In the genomic region with DNA sequence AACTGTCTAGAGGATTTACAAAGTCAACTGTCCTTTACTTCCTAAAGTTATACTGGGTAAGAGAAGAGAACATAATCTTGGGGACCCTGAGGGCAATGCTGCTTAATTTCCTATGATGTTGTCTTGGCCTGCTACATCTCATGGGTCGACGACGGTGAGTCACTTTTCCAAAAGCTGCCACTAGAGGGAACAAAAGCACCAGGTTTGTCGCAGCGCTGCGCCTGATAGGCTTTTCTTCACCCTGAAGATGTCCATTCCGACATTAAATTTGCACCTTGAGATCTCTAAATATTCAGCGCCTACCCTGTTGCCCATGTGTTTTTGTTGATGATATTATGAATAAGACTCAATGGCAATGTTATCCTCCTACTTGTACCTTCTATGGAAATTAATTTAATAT, we compare ENCODE assay signal across 8 mouse cellular contexts.
DNase-seq lines count a peak whose midpoint lies in the region; ATAC-seq and TF ChIP-seq lines count a peak whose summit lies in the region.

No protein-coding gene starts in this region.

- no peaks in the 10 kb centered on the region for H3K4me1 ChIP-seq in intestine, postnatal 0 days (replicated peaks; ENCODE audit: control insufficient read depth, insufficient read depth, low read length)

- no peak overlapping the region for H3K4me3 ChIP-seq in intestine, postnatal 0 days (ENCODE audit: low read depth, low read length)

- H3K27ac ChIP-seq in intestine, postnatal 0 days (ENCODE audit: low read depth, low read length) = no peak overlapping the region

- intact Hi-C loops in left cerebral cortex, postnatal 4 days (cut with DNase I) = loop anchor here (10.0 kb wide), 2 partner anchors 1021 to 1081 kb away; no protein-coding TSS in a partner anchor

- no peaks in the 10 kb centered on the region for H3K9me3 ChIP-seq in intestine, postnatal 0 days (ENCODE audit: control insufficient read depth)

- no peak for ATAC-seq in intestine, postnatal 0 days

- no peak overlapping the region for H3K9ac ChIP-seq in intestine, postnatal 0 days (ENCODE audit: low read depth, low read length)

- no peaks in the 10 kb centered on the region for H3K36me3 ChIP-seq in intestine, postnatal 0 days (ENCODE audit: control insufficient read depth, insufficient read depth)

- WGBS in intestine, postnatal 0 days = 8% methylated on average over 8 of the region's 8 CpGs

- no peak overlapping the region for H3K4me2 ChIP-seq in intestine, postnatal 0 days (replicated peaks; ENCODE audit: low read depth)

- peak; percentile 12 for DNase-seq in ovary, postnatal 10 days (ENCODE audit: low spot score)
- no peak for DNase-seq in ovary, adult 18-20 months (ENCODE audit: low spot score)
- peak; percentile 84 to 87 for DNase-seq in cerebellum, postnatal 14 days
- peak; percentile 72 to 85 for DNase-seq in frontal cortex, postnatal 36 days (ENCODE audit: low spot score in 2 of 2)
- peak; percentile 58 for DNase-seq in left cerebral cortex, postnatal 4 days
- DNase-seq in naive thymus-derived CD4-positive, alpha-beta T cell, adult 2 months (ENCODE audit: low read depth) = peak; percentile 13
- DNase-seq in thymus, postnatal 10 days (ENCODE audit: low spot score in 2 of 2) = peak; percentile 3 to 28

- H3K27me3 ChIP-seq in intestine, postnatal 0 days (replicated peaks; ENCODE audit: control insufficient read depth, insufficient read depth, low read length) = no peaks in the 10 kb centered on the region

- TF ChIP-seq CTCF in intestine, postnatal 0 days (IDR thresholded peaks at IDR 0.05; ENCODE audit: low read depth) = peak; percentile 82
